Mouse (Mus musculus): ENCODE data around the gene Ferd3l. TPM values are rescaled to one million over a fixed set of nuclear protein-coding genes. Genes with fewer than 3 reads are reported as not detected.

Ferd3l gene
- not detected for total RNA-seq (2023)

GRCm38 (mm10) chr12:33928331-33929192 lies at the start of gene Ferd3l:
Ferd3l (plus strand) TSS chr12:33928425.

GRCm38 (mm10) chr12:33957400-33958240 lies 29.4 kb downstream of the Ferd3l start, which contains the start of gene Twist1:
Twist1 (plus strand) TSS chr12:33957671.

Other genes starting within 250 kb of the Ferd3l start
- gene Twist1, start 29.2 kb downstream of the Ferd3l start, total RNA-seq (2023), result not detected

Data from neutrophil, adult 83 days (primary cell).